Mouse (Mus musculus) gonadal fat pad, adult 2 months (tissue): ENCODE measurements around the gene Tmem177. TPM values are rescaled to one million over a fixed set of nuclear protein-coding genes. Genes with fewer than 3 reads are reported as not detected.

ENCODE experiments used
- DNase-seq: peaks from one replicate; pipeline ENCODE4 v3.0.0-alpha.2; 2012; ENCODE audit warnings: low read depth
- polyA plus RNA-seq: library from polyadenylated mRNA; depleted of rRNA; stranded (reverse); fragments of >200 nt; gene quantifications from 2 replicates; pipeline ENCODE4 v1.2.3, GENCODE M21; 2012; rRNA removed

Tmem177 gene
- 4.3 and 6.0 TPM in 2 replicates for polyA plus RNA-seq

DNA sequence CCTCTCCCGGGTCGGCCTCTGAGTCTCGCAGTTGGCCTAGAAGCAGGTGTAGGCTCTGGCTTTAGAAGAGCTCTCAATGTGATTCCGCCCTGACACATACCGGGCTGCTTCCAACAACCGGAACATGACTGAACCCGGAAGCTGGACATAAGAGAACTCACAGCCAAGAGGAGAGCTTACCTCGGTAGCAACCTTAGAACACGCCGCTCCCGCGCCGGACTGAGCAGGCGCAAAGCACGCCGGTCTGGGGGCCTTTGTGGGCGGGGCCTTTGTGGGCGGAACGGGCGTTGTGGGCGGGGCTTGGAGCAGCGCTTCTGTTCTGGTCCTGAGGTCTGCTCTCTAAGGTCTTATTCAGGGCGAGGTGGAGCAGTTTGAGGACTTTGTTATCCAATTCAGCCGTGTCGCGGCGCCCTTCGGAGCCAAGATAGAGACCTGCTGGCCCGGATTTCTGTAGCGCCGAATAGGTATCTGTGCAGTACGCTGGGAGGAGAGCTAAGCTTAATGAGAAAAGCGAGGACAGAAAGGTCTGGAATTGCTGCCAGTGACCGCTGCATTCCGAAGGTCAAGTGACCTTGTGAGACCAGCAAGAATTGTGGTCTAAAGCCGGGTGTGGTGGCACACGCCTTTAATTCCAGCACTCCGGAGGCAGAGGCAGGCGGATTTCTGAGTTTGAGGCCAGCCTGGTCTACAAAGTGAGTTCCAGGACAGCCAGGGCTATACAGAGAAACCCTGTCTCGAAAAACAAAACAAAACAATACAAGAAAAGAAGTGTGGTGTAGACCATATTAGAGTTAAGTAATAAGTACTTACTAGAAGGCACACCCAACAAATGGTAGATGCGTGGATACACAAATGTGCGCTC lies at the start of gene Tmem177:
Tmem177 (minus strand) TSS at position 256 of the 862 bp plus-strand sequence.
- no peak for DNase-seq

DNA sequence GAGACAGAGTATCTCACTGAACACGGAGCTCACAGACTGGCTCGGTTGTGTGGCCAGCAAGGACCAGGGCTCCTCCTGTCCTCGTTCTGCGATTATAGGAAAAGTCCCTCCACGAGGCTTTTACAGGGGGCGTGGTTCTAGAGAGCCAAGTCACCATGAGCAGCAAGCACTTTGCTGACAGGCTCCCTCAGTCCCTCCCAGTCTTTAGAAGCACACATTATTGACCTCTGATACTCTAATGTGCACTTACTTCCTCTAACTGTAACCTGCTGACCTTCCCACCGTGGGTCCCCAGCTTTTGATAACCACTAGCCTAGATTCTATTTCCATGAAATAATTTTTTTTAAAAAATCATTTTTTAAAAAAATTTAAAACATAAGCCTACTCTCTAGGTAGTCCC lies 46.9 kb upstream of the Tmem177 start:
- DNase-seq = no peak

DNA sequence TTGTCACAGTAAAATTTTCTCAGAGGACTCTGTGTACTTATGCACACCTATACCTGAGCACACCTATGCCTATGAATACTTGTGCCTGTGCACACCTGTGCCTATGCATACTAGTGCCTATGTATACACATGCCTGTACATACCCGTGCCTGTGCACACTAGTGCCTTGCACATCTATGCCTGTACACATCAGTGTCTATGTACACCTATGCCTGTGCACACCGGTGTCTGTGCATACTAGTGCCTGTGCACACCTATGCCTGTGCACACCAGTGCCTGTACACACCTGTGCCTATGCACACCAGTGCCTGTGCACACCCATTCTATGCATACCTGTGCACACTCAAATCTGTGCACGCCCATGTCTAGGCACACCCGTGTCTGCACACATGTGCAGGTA lies 46.5 kb upstream of the Tmem177 start:
- DNase-seq = no peak

DNA sequence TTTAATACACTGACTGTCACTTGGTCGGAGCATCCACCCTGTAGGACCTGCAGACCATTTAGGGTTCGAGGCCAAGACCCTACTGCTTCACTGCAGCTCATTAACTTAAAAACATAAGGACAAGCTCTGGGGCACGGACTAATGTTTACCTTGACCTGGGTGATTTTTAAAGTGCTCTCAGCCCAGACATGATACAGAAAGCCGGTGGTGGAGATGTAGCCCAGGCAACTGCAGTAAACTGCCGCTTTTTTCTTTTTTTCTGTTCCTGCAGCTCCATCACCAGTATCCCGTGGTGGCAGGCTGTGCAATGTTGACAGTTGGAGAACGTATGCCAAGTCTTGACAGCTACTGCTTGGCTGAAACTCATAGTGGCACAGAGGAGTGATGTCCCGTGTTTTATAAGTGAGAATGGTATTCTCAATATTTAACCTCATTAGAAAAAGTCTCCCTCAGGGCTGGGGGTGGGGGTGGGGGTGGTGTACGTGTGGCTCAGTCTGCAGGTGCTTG lies 44.8 kb upstream of the Tmem177 start:
- DNase-seq = no peak

DNA sequence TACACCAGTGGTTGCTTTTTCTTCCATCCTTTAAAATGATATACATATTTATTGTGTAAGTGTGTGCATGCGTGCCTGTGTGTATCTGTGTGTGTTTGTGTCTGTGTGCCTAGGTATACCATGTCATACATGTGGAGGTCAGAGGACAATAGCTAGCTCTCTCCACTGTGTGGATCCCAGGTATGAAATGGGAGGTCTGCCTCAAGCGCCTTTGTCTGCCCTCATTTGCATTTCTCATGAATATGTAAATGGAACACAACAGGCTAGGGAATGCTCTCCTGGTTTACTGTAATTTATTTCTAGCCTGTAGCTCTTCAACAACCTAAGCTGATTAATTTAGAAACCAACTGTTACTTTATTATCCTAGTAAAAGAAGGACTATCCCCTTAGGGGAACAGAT lies 41.7 kb upstream of the Tmem177 start:
- DNase-seq = no peak

DNA sequence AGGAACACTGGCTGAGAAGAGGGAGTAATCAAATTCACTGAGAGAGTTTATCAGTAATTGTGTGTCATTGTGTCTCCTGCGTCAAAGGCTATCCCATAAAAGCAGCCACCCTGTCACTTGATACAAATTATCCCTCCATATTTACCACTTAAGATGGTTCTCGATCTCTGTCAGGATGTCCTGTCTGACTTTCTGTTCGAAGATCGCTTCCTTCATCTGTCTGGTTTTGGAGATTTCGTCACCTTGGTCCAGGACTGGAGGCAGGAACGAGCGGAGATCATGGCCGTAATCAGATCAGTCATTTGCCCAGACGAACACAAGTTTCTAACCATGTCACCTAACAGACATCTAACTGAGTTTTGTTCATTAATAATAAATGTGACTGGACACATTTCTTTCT lies 40.4 kb upstream of the Tmem177 start:
- DNase-seq = no peak

DNA sequence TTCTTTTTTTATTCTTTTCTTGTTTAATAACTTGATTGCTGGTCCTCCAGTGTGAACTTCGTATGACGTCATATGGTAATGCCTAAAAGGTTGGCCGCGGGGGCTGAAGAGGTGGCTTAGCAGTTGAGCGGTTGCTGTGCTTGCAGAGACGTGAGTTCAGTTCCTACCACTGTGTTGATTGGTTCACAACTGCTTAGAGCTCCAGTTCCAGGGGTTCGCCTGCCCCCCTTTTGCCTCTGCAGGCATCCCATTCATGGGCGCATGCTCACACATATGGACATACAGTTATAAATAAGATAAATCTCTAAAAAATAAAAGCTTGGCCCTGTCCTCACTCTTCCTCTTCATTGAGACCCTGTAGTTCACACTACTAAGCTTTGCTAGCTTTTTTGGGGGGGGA lies 37.1 kb upstream of the Tmem177 start:
- DNase-seq = no peak

DNA sequence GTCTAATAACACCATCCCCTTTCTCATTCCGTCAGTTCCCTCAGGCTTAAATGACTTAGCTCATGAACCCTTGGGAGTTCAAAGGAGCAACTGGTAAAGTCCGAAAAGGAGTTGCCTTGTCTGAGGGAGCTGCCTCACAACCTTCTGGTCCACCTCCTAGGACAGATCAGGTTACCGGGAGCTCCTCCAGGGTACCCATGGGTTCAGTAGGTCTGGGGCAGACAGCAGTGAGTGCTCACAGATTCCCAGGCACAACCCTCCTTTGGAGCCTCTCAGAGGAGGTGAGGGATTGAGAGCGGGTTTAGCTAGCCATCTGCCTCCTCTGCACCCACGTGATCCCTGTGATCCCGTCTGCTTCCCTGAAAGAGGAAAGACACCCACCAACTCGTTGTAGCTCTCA lies 23.9 kb upstream of the Tmem177 start:
- DNase-seq = no peak

DNA sequence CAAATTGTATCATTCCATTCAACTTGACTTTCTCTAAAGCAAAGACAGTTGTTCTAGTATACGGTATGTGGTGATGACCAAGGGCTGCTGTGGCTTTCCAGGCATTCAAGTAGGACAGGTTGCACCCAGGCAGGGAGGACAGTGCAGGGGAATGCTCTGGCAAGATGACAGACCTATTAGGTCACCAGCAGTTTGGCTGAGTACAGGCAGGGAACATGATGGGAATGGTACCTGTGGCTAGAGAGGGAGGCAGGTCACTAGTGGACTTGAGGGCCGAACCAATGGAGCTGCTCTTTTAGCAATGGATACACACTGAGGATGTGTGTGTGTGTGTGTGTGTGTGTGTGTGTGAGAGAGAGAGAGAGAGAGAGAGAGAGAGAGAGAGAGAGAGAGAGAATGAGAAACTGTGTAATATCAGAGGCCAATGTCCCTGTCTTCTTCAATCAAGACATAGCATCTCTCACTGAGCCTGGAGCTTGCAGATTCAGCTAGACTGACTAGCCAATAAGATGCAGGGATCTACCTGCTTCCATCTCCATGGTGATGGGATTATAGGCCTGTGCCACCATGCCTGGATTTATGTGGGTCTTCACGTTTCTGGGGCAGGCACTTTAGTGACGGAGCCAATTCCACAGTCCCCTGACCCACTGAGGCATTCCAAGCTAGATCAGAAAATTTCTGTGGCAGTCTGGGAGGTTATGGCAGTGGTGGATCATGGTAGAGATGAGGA lies 18.6 kb upstream of the Tmem177 start:
- DNase-seq = no peak

DNA sequence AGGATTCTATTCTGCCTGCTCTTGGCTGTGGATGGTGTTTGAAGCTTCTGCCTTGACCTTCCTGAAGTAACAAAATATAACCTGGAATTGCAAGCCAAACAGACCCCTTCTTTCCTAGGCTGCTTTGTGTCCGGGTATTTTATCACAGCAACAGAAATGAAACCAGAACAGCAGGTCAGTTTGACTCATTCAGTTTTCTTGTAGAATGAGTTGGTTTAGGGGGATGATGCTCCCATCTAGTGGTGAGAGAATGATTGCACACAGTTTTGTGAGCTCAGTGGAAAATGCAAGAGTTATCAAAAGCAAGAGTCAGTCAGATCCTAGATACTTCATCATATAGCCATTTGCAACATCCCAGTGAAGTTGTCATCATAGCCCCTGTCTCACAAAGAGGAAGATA lies 16.7 kb upstream of the Tmem177 start:
- no peak for DNase-seq

DNA sequence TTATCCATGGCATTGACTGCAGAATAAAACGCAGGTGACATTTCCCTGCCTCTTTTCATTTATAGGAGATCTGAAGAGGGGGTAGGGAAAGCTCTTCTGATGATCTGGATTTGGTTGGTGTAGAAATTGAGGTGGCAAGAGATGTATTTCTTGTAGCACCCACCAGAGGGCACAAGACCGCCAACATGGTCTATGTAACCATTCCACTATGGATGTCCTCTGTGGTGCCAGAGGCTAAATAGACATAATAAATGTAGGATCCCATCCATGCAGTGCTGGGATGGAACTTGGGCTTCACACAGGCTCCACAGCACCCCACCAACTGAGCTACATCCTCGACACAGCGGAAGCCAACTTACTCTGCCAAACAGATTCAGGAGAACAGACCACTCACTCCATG lies 6.3 kb upstream of the Tmem177 start:
- DNase-seq = no peak

DNA sequence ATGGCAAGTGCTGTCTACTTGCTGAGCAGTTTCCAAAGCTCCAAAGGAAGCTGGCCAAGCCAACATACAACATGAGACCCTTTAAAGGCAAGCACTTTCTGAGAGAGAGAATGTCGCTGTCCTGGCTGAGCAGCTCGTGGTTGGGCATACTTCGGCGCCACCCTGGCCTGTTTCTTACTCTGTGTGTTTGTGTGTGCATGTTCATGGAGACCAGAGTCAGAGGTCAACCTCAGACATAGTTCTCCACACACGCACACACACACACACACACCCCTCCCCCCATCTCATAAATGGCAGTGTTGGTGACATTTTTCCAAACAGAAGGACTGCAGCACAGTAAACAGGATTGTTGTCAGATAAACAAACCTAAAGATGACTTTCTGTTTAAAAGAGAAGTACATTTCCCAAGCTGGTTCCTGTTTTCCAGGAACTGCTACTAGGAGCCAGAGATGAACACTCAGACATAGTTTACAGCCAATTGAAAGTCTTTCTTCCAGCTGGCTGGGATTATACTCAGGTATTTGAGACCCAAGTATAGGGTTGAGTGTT lies 3.9 kb upstream of the Tmem177 start:
- no peak for DNase-seq

DNA sequence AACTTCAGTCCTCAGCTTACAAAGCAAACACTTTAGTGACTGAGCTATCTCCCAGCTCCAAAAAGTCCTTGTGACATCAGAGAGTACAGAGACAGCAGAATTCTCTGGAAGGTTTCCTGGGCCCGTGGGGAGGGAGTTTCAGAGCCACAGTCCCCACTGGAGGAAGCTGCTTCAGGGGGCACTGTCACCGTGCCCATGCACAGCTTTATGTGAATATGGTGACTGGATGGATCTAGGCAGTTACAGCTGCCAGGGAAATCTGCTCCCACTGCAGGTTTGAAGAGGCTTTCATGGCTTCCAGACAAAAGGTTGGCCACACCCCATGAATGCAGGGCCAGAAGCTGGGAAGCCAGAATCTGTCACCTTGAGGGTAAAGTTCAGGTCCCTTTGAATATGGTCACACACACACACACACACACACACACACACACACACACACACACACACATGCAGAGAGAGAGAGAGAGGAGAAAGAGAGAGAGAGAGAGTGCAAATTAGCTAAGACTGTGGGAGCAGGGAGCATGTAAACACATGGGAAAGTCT lies 5.7 kb downstream of the Tmem177 start:
- no peak for DNase-seq

DNA sequence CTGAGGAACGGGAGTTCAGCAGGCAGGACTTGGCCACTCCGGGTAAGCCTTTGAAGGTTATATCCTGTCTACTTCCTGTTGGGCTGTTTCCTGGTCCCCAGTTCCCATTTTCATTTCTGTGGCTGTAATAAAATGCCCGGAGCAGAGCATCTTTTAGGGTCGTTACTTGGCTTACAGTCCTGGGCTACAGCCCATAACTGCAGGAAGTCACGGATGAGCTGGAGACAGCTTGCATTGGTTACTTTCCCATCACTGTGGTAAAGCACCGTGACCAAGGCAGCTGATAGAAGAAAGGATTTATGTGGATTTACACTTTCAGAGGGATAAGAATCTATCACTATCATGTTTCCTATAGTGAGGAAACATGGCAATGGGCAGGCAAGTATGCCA lies 9.8 kb downstream of the Tmem177 start:
- no peak for DNase-seq

DNA sequence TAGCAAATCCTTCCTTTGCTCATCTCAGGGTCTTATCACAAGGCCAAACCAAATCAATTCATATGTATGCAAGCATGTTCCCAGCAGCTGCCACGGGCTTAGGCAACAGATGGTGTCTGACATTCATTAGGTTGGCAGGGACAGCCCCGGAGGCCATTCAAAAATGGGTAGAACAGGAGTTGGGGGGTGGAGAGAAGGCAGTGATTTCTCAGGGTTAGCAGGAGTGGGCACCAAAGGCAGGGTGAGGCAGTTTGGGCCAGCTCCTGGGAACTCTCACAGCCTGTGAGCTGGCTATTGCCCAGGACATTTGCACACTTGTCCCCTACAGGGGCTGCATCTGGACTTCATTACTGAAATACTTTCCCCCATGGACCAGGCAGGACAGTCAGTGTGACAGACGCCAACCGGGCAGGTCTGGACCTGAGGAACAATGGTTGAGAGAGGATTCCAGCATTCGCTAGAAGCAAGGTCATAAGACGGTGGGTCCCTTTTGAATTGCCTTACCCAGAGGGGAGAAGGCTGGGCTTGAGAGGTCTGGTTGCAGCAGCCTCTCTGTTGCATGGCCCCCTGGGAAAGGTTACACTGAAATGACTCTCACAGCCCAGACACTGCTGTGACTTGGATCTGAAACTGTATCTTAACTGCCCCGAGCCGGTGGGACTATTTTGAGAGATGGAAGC lies 10.3 kb downstream of the Tmem177 start:
- DNase-seq = no peak

DNA sequence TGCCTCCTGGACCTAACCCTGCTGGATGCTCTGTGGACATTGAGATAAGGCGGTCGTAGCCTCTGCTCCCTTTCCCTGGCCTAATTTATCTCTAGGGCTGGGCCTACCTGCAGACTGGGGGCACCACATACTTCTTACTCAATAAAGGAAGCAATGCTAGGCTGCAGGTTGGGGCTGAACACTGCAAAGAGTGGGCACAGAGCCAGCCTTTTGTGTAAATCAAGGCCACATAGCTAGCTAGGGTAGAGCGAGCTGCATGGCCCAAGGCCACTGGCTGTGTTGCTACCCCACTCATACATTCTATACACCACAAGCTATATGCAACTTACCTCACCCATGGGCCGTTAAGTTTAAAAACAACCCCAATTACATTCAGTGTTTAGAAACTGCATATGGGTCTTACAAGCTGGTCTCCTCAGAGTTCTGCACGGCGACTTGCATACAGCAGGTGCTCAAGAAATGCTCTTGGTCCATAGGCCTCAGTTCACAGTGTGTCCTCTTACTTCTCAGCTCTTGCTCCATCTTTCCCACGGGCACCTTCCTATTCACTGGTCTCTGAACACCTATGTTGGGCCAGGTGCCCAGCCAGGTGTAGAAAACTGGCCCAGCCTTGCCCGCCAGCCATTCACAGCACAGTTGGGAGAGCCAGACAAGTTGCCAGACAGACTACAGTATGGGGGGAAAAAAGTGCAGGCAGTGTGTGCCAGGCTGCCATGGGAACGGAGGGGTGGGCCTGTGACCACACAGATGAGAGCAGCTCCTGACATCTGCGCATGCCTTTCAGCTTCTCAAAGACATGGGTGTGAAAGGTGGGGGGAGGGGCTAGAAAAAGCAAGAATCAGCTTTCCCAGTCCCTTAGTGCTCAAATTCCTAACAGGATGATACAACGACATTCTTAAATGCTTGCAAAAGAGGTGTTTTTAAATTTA lies 13.5 kb downstream of the Tmem177 start:
- DNase-seq = no peak

DNA sequence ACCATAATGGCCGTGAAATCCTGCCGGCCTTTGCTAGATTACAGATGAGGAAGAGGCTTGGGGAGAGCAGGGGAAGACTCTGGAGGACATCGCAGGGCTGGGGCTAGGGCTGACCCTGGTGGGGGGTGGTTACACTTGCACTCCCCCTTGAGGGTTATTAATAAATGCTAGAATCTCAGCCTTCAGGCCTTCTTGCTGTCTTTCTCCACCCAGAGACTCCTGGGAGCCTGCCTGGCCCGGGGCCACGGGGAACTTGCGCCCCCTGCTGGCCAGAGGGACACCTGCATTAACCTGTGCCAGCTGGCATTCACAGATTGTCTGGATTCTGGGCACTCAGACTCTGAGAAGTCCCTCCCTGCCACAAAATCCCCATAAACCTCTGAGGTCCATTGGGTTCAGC lies 18.1 kb downstream of the Tmem177 start:
- DNase-seq = no peak

DNA sequence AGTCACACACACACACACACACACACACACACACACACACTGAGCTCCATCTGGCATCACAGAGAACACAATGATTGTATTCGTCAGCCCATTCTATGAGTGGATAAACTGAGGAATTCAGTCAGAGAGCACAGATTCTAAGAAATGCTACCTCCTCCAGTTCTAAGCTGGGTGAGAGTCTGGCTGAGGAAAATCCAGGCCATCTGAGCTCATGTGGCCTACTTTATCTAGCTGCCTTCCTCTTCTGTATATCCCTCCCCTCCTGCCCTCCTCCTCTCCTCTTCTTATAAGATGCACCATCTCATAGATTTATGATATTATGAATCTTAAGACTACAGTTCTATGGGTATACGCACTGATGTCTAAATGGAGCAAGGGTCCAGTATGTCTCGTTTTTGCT lies 19.4 kb downstream of the Tmem177 start:
- no peak for DNase-seq

DNA sequence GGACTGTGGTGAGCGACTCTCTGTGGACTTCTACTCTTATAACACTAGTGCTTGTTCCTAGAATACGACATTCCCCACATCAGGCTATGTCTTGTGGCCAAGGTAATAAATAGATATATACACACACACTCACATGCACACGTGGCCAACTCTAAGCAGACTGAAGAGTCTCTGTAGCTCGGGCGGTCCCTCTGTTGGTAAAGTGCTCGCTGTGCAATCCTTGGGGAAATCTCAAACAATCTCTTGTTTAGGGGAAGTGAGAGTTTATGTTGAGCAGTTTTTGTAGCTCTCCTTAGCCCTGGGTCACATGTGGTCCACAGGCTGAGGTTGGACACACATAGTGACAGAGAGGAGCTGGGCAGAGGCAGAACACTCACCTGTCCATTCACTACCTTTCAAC lies 20.1 kb downstream of the Tmem177 start:
- no peak for DNase-seq

DNA sequence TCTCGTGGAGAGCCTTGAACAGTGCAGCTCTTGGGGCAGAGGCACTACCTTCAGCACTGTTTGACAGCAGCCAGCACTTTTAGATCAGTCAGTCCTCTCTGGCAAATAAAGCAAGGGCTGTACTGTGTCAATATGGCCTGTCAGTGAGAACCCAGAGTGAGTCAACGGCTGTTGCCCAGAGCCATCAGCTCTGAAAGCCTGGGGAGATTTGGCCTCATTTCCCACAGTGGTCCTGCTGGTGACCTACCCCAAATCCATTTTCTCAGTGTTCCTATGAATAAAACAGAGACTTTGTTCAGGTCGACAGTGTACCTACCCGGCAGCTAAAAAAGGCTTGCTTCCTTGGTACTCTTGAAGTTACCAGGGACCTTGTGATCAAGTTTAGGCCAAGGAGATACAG lies 21.1 kb downstream of the Tmem177 start:
- no peak for DNase-seq

DNA sequence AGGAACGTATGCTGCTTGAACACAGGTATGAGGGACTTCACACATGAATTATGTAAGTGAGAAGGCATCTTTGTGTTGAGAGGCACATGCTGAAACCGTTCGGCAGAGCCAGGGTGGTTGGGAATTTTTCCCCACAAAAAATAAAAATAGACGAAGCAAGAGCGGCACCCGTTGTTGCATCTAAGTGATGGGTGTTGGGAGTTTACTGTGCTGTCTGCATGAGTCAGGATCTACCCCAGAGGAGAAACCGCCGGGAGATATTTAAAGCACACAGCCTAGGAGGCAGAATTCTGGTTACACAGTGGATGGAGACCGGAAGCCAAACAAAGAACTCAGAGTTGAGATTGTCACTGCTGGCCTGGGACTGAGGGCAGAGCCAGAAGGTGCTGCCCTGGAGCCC lies 21.9 kb downstream of the Tmem177 start:
- no peak for DNase-seq
